Mouse (Mus musculus): ENCODE data around the gene Rhbg. TPM values are rescaled to one million over a fixed set of nuclear protein-coding genes. Genes with fewer than 3 reads are reported as not detected.

The Rhbg gene
- polyA plus RNA-seq, 1 experiment from 2014 or later: 19.4 TPM

- H3K27me3 ChIP-seq (ENCODE audit: control insufficient read depth, insufficient read depth, low read length): peaks cover 2% of the 10 kb centered on the region; the same call in 1 of the 2 replicates
- DNase-seq (ENCODE audit: low spot score) (no peak), ATAC-seq (ENCODE audit: low FRiP score, low TSS enrichment) (no peak)
- H3K36me3 ChIP-seq (ENCODE audit: control insufficient read depth, insufficient read depth, low read length): no peaks in the 10 kb centered on the region
- H3K9ac ChIP-seq (ENCODE audit: low read length): no peak overlapping the region
- no peaks in the 10 kb centered on the region for H3K9me3 ChIP-seq (ENCODE audit: control insufficient read depth, low read length)
- 83% methylated on average over 11 of the region's 11 CpGs for WGBS
- no peak for TF ChIP-seq EP300 (optimal IDR thresholded peaks at IDR 0.05)
- TF ChIP-seq CTCF (IDR thresholded peaks at IDR 0.05; ENCODE audit: low read depth): no peak
- H3K4me3 ChIP-seq (ENCODE audit: low read depth, low read length): no peak overlapping the region
- H3K27ac ChIP-seq (replicated peaks): no peak overlapping the region
- no peak overlapping the region for H3K4me2 ChIP-seq (replicated peaks; ENCODE audit: low read depth)
- H3K4me1 ChIP-seq (replicated peaks; ENCODE audit: control insufficient read depth, insufficient read depth): no peaks in the 10 kb centered on the region
Observed at GRCm38 (mm10) chr3:88248406-88248805, 6.1 kb downstream of the Rhbg start.

GRCm38 (mm10) chr3:88247666-88248065 lies 6.8 kb downstream of the Rhbg start:
- no peaks in the 10 kb centered on the region for H3K4me1 ChIP-seq (replicated peaks; ENCODE audit: control insufficient read depth, insufficient read depth)
- H3K4me3 ChIP-seq (ENCODE audit: low read depth, low read length): no peak overlapping the region
- ATAC-seq (ENCODE audit: low FRiP score, low TSS enrichment): peak; percentile 22; the same call in 1 of the 2 replicates
- no peak for TF ChIP-seq EP300 (optimal IDR thresholded peaks at IDR 0.05)
- no peak for TF ChIP-seq CTCF (IDR thresholded peaks at IDR 0.05; ENCODE audit: low read depth)
- no peak overlapping the region for H3K4me2 ChIP-seq (replicated peaks; ENCODE audit: low read depth)
- H3K27ac ChIP-seq (replicated peaks): no peak overlapping the region
- no peak overlapping the region for H3K9ac ChIP-seq (ENCODE audit: low read length)
- peaks cover 3% of the 10 kb centered on the region; the same call in 1 of the 2 replicates for H3K27me3 ChIP-seq (ENCODE audit: control insufficient read depth, insufficient read depth, low read length)
- WGBS: 33% methylated on average over 9 of the region's 9 CpGs
- H3K36me3 ChIP-seq (ENCODE audit: control insufficient read depth, insufficient read depth, low read length): no peaks in the 10 kb centered on the region
- H3K9me3 ChIP-seq (ENCODE audit: control insufficient read depth, low read length): no peaks in the 10 kb centered on the region
- DNase-seq (ENCODE audit: low spot score): no peak

- Histone ChIP-seq H3K4me3 (ENCODE audit: low read depth, low read length) (no peak overlapping the region), H3K4me2 (replicated peaks; ENCODE audit: low read depth) (no peak overlapping the region), H3K4me1 (replicated peaks; ENCODE audit: control insufficient read depth, insufficient read depth) (no peaks in the 10 kb centered on the region), H3K9me3 (ENCODE audit: control insufficient read depth, low read length) (no peaks in the 10 kb centered on the region), H3K9ac (ENCODE audit: low read length) (no peak overlapping the region), H3K36me3 (ENCODE audit: control insufficient read depth, insufficient read depth, low read length) (no peaks in the 10 kb centered on the region), H3K27me3 (ENCODE audit: control insufficient read depth, insufficient read depth, low read length) (peaks cover 3% of the 10 kb centered on the region; the same call in 1 of the 2 replicates), H3K27ac (replicated peaks) (no peak overlapping the region)
- WGBS: 22% methylated on average over 13 of the region's 13 CpGs
- no peak for ATAC-seq (ENCODE audit: low FRiP score, low TSS enrichment)
- peak; percentile 78 for DNase-seq (ENCODE audit: low spot score)
- TF ChIP-seq CTCF (IDR thresholded peaks at IDR 0.05; ENCODE audit: low read depth) (peak; percentile 89), EP300 (optimal IDR thresholded peaks at IDR 0.05) (no peak)
Observed at GRCm38 (mm10) chr3:88245811-88246210, 8.7 kb downstream of the Rhbg start.

- DNase-seq (ENCODE audit: low spot score) (peak; percentile 61), ATAC-seq (ENCODE audit: low FRiP score, low TSS enrichment) (no peak)
- H3K9me3 ChIP-seq (ENCODE audit: control insufficient read depth, low read length): no peaks in the 10 kb centered on the region
- H3K4me3 ChIP-seq (ENCODE audit: low read depth, low read length): no peak overlapping the region
- H3K4me1 ChIP-seq (replicated peaks; ENCODE audit: control insufficient read depth, insufficient read depth): no peaks in the 10 kb centered on the region
- WGBS: 4% methylated on average over 2 of the region's 2 CpGs
- H3K4me2 ChIP-seq (replicated peaks; ENCODE audit: low read depth): no peak overlapping the region
- H3K27ac ChIP-seq (replicated peaks): no peak overlapping the region
- TF ChIP-seq CTCF (IDR thresholded peaks at IDR 0.05; ENCODE audit: low read depth): peak; percentile 82
- no peak for TF ChIP-seq EP300 (optimal IDR thresholded peaks at IDR 0.05)
- H3K27me3 ChIP-seq (ENCODE audit: control insufficient read depth, insufficient read depth, low read length): peaks cover 9% of the 10 kb centered on the region; the same call in 1 of the 2 replicates
- no peak overlapping the region for H3K9ac ChIP-seq (ENCODE audit: low read length)
- H3K36me3 ChIP-seq (ENCODE audit: control insufficient read depth, insufficient read depth, low read length): no peaks in the 10 kb centered on the region
Observed at GRCm38 (mm10) chr3:88244071-88244470, 10.4 kb downstream of the Rhbg start.

- Histone ChIP-seq H3K27me3 (ENCODE audit: control insufficient read depth, insufficient read depth, low read length) (peaks cover 9% of the 10 kb centered on the region; the same call in 1 of the 2 replicates), H3K4me1 (replicated peaks; ENCODE audit: control insufficient read depth, insufficient read depth) (no peaks in the 10 kb centered on the region), H3K27ac (replicated peaks) (no peak overlapping the region), H3K9ac (ENCODE audit: low read length) (no peak overlapping the region), H3K36me3 (ENCODE audit: control insufficient read depth, insufficient read depth, low read length) (no peaks in the 10 kb centered on the region), H3K4me3 (ENCODE audit: low read depth, low read length) (no peak overlapping the region), H3K9me3 (ENCODE audit: control insufficient read depth, low read length) (no peaks in the 10 kb centered on the region), H3K4me2 (replicated peaks; ENCODE audit: low read depth) (no peak overlapping the region)
- DNase-seq (ENCODE audit: low spot score) (peak; percentile 81), ATAC-seq (ENCODE audit: low FRiP score, low TSS enrichment) (peak; percentile 59)
- TF ChIP-seq CTCF (IDR thresholded peaks at IDR 0.05; ENCODE audit: low read depth): peak; percentile 90
- no peak for TF ChIP-seq EP300 (optimal IDR thresholded peaks at IDR 0.05)
- WGBS: 3% methylated on average over 13 of the region's 13 CpGs
Observed at GRCm38 (mm10) chr3:88242531-88242930, 12.0 kb downstream of the Rhbg start.

- DNase-seq (ENCODE audit: low spot score) (no peak), ATAC-seq (ENCODE audit: low FRiP score, low TSS enrichment) (no peak)
- TF ChIP-seq CTCF (IDR thresholded peaks at IDR 0.05; ENCODE audit: low read depth): no peak
- TF ChIP-seq EP300 (optimal IDR thresholded peaks at IDR 0.05): no peak
- Histone ChIP-seq H3K4me2 (replicated peaks; ENCODE audit: low read depth) (0 out of 2 replicates have a peak overlapping the region, but pooled peaks have one; percentile 17), H3K4me3 (ENCODE audit: low read depth, low read length) (no peak overlapping the region), H3K27ac (replicated peaks) (no peak overlapping the region), H3K4me1 (replicated peaks; ENCODE audit: control insufficient read depth, insufficient read depth) (no peaks in the 10 kb centered on the region), H3K9ac (ENCODE audit: low read length) (no peak overlapping the region), H3K27me3 (ENCODE audit: control insufficient read depth, insufficient read depth, low read length) (peaks cover 9% of the 10 kb centered on the region; the same call in 1 of the 2 replicates), H3K36me3 (ENCODE audit: control insufficient read depth, insufficient read depth, low read length) (no peaks in the 10 kb centered on the region), H3K9me3 (ENCODE audit: control insufficient read depth, low read length) (no peaks in the 10 kb centered on the region)
- WGBS: 4% methylated on average over 48 of the region's 48 CpGs
Observed at GRCm38 (mm10) chr3:88241045-88241786, 13.3 kb downstream of the Rhbg start.

Measured in stomach, postnatal 0 days (tissue).